Mouse (Mus musculus) spleen, adult 2 months (tissue): ENCODE measurements around the gene Fam166a.

Experiments
- CTCF ChIP-seq: fragments of 200-500 bp; IDR thresholded peaks from 2 replicates; pipeline ENCODE4 v1.5.1; 2011; ENCODE audit warnings: mild to moderate bottlenecking, inconsistent platforms; ENCODE audit not compliant: insufficient read depth, insufficient read length, insufficient replicate concordance; ENCODE audit errors: extremely low read depth
- POLR2A ChIP-seq: fragments of 200-500 bp; IDR thresholded peaks from 2 replicates; pipeline ENCODE4 v1.6.1; 2011; ENCODE audit warnings: low read depth, low read length, inconsistent platforms

- TF ChIP-seq POLR2A, result no peak
- TF ChIP-seq CTCF, result peak; percentile 95; the same call in 1 of the 2 replicates
Measured at GRCm38 (mm10) chr2:25193330-25193770, 25.2 kb upstream of the Fam166a start.
